Mouse (Mus musculus) olfactory bulb, adult 2 months (tissue): Measurements from ENCODE around the gene Polr1c.

Source experiments
- CTCF ChIP-seq: fragments of 200-500 bp; IDR thresholded peaks from 2 replicates; pipeline ENCODE4 v1.5.1; 2012; ENCODE audit warnings: low read depth, mild to moderate bottlenecking, low read length, moderate library complexity; ENCODE audit not compliant: insufficient read depth
- POLR2A ChIP-seq: fragments of 200-500 bp; IDR thresholded peaks from 2 replicates; pipeline ENCODE4 v1.6.1; 2012; ENCODE audit warnings: mild to moderate bottlenecking, low read depth, low read length, moderate library complexity; ENCODE audit not compliant: insufficient read depth

DNA sequence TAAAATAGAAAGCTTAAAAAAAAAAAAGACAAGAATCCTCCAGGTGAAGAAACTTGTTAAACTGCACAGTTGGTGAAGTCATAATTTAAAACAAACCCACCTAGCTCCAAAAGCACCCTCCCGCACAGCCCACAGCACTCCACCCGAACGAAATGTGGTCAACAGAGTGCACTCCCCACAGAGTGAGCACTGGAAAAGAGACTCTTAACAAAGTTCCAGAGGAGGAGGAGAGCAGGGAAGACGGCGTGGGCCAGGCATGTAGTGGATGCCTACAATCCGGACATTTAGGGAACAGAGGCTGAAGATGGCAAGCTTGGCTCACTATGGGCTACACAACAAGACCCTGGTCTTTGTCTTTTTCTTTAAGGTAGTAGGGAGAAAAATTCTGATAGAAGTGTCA is 27.2 kb upstream of the Polr1c start:
- TF ChIP-seq CTCF: no peak
- no peak for TF ChIP-seq POLR2A
